Mouse (Mus musculus) fibroblast of lung, adult 2 months (primary cell): ENCODE data around the gene Gtf3a.
"Not testable (repeated sequence)": the region's sequence is repeated elsewhere in the genome, so short reads cannot be mapped to it uniquely, and the experiment has no call there.

Source experiments
- DNase-seq: peaks from one replicate; pipeline ENCODE4 v3.0.0-alpha.2; 2011; ENCODE audit warnings: low read depth

Gene Gtf3a

GRCm38 (mm10) chr5:146948508-146949088, at the start of gene Gtf3a:
Gene Gtf3a (plus strand): TSS chr5:146948657.
- peak; percentile 62 for DNase-seq

- no peak for DNase-seq
Observed at GRCm38 (mm10) chr5:146900331-146900730, 48.1 kb upstream of the Gtf3a start.

- DNase-seq: no peak
Observed at GRCm38 (mm10) chr5:146901501-146901900, 47.0 kb upstream of the Gtf3a start.

GRCm38 (mm10) chr5:146904404-146904803, 44.1 kb upstream of the Gtf3a start:
- DNase-seq: peak; percentile 48

- DNase-seq: peak; percentile 19
Observed at GRCm38 (mm10) chr5:146905486-146906172, 42.8 kb upstream of the Gtf3a start.

- no peak for DNase-seq
Observed at GRCm38 (mm10) chr5:146907533-146907932, 40.9 kb upstream of the Gtf3a start.

GRCm38 (mm10) chr5:146908629-146909028, 39.8 kb upstream of the Gtf3a start:
- no peak for DNase-seq

- no peak for DNase-seq
Observed at GRCm38 (mm10) chr5:146912206-146912605, 36.3 kb upstream of the Gtf3a start.

- no peak for DNase-seq
Observed at GRCm38 (mm10) chr5:146913355-146913754, 35.1 kb upstream of the Gtf3a start.

- no peak for DNase-seq
Observed at GRCm38 (mm10) chr5:146914088-146914766, 34.2 kb upstream of the Gtf3a start.

GRCm38 (mm10) chr5:146916273-146916672, 32.2 kb upstream of the Gtf3a start:
- no peak for DNase-seq

- DNase-seq: no peak
Observed at GRCm38 (mm10) chr5:146916806-146917205, 31.7 kb upstream of the Gtf3a start.

GRCm38 (mm10) chr5:146917357-146917756, 31.1 kb upstream of the Gtf3a start:
- DNase-seq: not testable (repeated sequence)

GRCm38 (mm10) chr5:146919874-146920273, 28.6 kb upstream of the Gtf3a start:
- DNase-seq: no peak

- no peak for DNase-seq
Observed at GRCm38 (mm10) chr5:146920314-146921161, 27.9 kb upstream of the Gtf3a start.

GRCm38 (mm10) chr5:146921224-146921623, 27.2 kb upstream of the Gtf3a start:
- DNase-seq: no peak

GRCm38 (mm10) chr5:146923547-146923946, 24.9 kb upstream of the Gtf3a start:
- no peak for DNase-seq

GRCm38 (mm10) chr5:146926673-146927072, 21.8 kb upstream of the Gtf3a start:
- no peak for DNase-seq

- no peak for DNase-seq
Observed at GRCm38 (mm10) chr5:146931422-146931821, 17.0 kb upstream of the Gtf3a start.

GRCm38 (mm10) chr5:146931904-146932553, 16.4 kb upstream of the Gtf3a start:
- DNase-seq: no peak

- no peak for DNase-seq
Observed at GRCm38 (mm10) chr5:146933466-146933865, 15.0 kb upstream of the Gtf3a start.
